Mouse (Mus musculus) stomach, embryonic 16.5 days (tissue): ENCODE measurements around the gene Phf3. TPM values are rescaled to one million over a fixed set of nuclear protein-coding genes. Genes with fewer than 3 reads are reported as not detected.
A peak's percentile ranks its signal among the peaks of the same experiment; 100 is the strongest.

ENCODE experiments used
- ATAC-seq: fragments of 200-750 bp; cut with Nextera tagmentation; 2 replicates; pipeline ENCODE4 v1.8.0; 2017; ENCODE audit warnings: moderate number of reproducible peaks, moderate TSS enrichment; ENCODE audit not compliant: insufficient read depth, low FRiP score
- H3K27ac ChIP-seq: fragments of 300-500 bp; sonication (generic); 2 replicates; pipeline ENCODE4 v1.5.1; 2014; ENCODE audit warnings: low read length
- H3K27me3 ChIP-seq: fragments of 300-500 bp; sonication (generic); 2 replicates; pipeline ENCODE4 v1.6.1; 2014; ENCODE audit warnings: low read length, control low read depth, mixed read lengths; ENCODE audit not compliant: control insufficient read depth, insufficient read depth
- H3K36me3 ChIP-seq: fragments of 300-500 bp; sonication (generic); 2 replicates; pipeline ENCODE4 v1.6.1; 2014; ENCODE audit warnings: low read length; ENCODE audit not compliant: control insufficient read depth, insufficient read depth
- H3K4me1 ChIP-seq: fragments of 300-500 bp; sonication (generic); 2 replicates; pipeline ENCODE4 v1.6.1; 2014; ENCODE audit warnings: low read length, control low read depth, mixed read lengths; ENCODE audit not compliant: control insufficient read depth, insufficient read depth
- H3K4me2 ChIP-seq: fragments of 300-500 bp; sonication (generic); 2 replicates; pipeline ENCODE4 v1.6.1; 2014; ENCODE audit warnings: low read depth, low read length, mixed read lengths
- H3K4me3 ChIP-seq: fragments of 300-500 bp; sonication (generic); replicated peaks from 2 replicates; pipeline ENCODE4 v1.5.1; 2014; ENCODE audit warnings: mild to moderate bottlenecking, low read length
- H3K9ac ChIP-seq: fragments of 300-500 bp; sonication (generic); 2 replicates; pipeline ENCODE4 v1.6.1; 2014; ENCODE audit warnings: low read length
- H3K9me3 ChIP-seq: fragments of 300-500 bp; sonication (generic); replicated peaks from 2 replicates; pipeline ENCODE4 v1.6.1; 2016; ENCODE audit warnings: low read length, control low read depth; ENCODE audit not compliant: control insufficient read depth
- WGBS: fragments of 180-500 bp; shearing (Covaris S2); extraction: QIAGEN DNeasy Blood & Tissue Kit; methylation state at CpG from one replicate; pipeline ENCODE4 v1.1.7; 2014; 5-methylcytosine and 5-hydroxymethylcytosine counted together
- polyA plus RNA-seq: library from polyadenylated mRNA; unstranded; fragments of >200 nt; fragmentation: Nextera tagmentation; extraction: Ambion mirVana; gene quantifications from 2 replicates; pipeline ENCODE4 v1.2.1, GENCODE M21; 2015

The Phf3 gene
- polyA plus RNA-seq, 1 experiment from 2014 or later = 22.7 TPM

DNA sequence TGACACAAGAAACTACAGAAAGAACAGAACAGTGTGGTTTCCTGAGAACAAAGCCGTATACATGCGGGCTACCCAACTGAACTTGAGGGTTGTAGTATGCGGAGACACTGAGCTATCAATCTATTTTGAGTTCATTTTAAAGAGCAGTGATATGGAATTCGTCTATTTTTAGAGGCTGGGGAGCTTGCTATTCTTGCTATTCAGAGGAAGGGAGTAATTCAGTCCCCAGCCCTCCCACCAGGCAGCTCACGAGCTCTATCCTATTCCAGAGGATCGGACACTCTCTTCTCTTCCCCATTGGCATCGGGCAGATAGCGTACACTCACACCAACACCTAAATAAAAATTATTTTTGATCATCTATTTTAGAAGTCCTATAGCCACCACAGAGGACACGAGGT, 87.1 kb downstream of the Phf3 start:
- H3K27ac ChIP-seq = no peak overlapping the region
- no peak overlapping the region for H3K4me2 ChIP-seq
- H3K27me3 ChIP-seq = no peaks in the 10 kb centered on the region
- H3K4me3 ChIP-seq = no peak overlapping the region
- no peaks in the 10 kb centered on the region for H3K36me3 ChIP-seq
- H3K9me3 ChIP-seq = no peaks in the 10 kb centered on the region
- 86% methylated on average over 9 of the region's 9 CpGs for WGBS
- no peaks in the 10 kb centered on the region for H3K4me1 ChIP-seq
- H3K9ac ChIP-seq = no peak overlapping the region
- ATAC-seq = no peak

DNA sequence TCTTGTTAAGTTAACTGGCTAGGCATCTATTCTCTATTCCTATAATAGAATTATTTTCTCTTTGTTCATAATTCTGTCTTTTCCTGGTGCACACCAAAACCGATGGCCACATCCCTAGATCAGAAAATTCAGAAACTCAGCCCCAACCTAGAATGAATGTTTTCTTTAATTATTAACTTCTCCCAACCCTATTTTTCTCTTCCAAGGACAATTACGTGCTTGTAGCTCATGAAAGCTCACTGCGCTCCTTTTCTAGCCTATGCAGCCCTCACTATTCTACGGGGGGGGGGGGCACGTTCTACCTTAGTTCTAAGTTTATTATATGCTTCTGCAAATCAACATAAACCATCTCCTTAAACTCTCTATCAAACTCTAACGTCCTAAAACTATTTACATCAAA, 90.0 kb downstream of the Phf3 start:
- Histone ChIP-seq H3K27me3 (no peaks in the 10 kb centered on the region), H3K4me1 (no peaks in the 10 kb centered on the region), H3K4me2 (no peak overlapping the region), H3K9me3 (no peaks in the 10 kb centered on the region), H3K9ac (no peak overlapping the region), H3K36me3 (no peaks in the 10 kb centered on the region), H3K27ac (no peak overlapping the region), H3K4me3 (no peak overlapping the region)
- ATAC-seq = no peak
- 70% methylated on average over 6 of the region's 6 CpGs for WGBS

DNA sequence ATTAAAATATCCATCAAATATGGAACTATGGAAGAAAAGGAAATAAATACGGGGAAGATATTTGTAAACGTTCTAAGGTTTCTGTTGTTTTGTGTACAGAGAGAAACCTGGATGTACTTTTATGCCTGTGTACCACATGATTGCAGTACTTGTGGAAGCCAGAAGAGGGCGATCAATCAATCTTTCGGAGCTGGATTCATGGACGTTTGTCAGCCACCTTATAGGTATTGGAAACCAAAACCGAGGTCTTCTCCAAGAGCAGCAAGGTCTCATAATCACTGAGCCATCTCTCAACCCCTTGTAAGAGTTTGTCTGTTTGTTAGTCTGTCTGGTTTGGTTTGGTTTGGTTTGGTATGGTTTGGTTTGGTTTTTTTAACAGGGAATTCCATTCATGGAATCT, 93.4 kb downstream of the Phf3 start:
- Histone ChIP-seq H3K36me3 (no peaks in the 10 kb centered on the region), H3K9me3 (no peaks in the 10 kb centered on the region), H3K27ac (no peak overlapping the region), H3K9ac (no peak overlapping the region), H3K4me2 (no peak overlapping the region), H3K27me3 (no peaks in the 10 kb centered on the region), H3K4me1 (peaks cover 3% of the 10 kb centered on the region; the same call in 1 of the 2 replicates), H3K4me3 (no peak overlapping the region)
- no peak for ATAC-seq
- WGBS = 43% methylated on average over 6 of the region's 6 CpGs

DNA sequence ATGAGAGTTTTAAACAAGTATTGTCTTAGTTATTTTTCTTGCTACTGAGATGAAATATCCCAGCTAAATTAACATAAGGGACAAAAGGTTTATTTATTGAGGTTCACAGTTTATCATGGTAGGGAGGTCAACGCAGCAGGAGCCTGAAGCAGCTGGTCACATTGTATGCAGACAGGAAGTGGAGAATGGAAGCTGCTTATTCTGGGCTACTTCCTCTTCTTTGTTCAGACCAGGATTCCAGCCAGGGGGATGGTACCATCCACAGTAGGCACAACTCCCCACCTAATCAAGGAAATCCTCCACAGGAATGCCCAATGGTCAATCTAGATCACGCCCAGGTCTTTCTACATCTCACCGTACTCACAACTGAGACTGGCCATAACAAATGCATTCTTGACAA, 94.2 kb downstream of the Phf3 start:
- ATAC-seq = no peak
- Histone ChIP-seq H3K4me3 (no peak overlapping the region), H3K9me3 (no peaks in the 10 kb centered on the region), H3K36me3 (no peaks in the 10 kb centered on the region), H3K27ac (no peak overlapping the region), H3K27me3 (no peaks in the 10 kb centered on the region), H3K4me2 (no peak overlapping the region), H3K9ac (no peak overlapping the region), H3K4me1 (peaks cover 3% of the 10 kb centered on the region; the same call in 1 of the 2 replicates)
- WGBS = 80% methylated on average over 3 of the region's 3 CpGs

DNA sequence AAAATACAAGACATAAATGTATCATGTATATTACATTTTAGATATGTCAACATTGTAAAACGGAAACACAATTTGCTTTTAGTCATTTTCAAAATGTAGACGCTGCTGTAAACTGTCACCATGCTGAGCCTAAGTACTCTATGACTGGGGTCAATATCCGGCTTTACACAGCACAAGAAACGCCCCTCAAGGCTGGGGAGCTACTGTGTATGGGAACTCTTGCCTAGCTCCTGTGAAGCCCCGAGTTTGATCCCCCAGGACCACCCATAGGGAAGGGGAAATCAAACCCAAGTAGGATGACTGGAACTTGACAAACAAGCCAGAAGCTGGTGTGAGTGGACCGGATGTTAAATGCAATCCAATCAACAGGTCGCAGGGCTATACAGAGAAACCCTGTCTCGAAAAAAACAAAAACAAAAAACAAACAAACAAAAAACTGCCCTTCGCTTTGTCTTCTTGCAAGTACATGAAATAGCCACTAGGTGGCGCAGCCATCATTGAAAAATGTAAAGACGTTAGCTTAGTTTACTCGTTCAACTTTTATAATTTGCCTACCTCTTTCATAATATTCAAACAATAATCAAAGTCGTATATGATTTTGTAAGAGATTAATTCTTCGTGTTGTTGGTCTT, 95.2 kb downstream of the Phf3 start:
- 15% methylated on average over 14 of the region's 14 CpGs for WGBS

DNA sequence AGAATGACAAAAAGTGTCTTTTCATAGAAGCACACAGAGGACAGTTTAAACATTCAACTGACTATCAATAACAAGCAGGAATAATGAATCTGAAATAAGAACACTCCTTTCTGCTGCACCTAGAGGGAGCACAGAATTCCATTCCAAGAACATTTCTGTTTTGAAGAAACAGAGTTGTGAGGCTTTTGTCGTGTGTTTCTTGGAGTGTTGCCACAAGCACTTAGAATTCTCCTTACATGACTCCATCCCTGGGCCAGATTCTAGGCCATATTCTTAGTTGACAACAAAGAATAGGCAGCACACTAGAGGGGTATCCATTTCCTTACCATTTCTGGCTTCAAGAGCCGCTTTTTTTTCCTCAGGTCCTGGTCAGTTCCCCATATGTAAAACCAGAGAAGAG, 97.5 kb downstream of the Phf3 start:
- Histone ChIP-seq H3K4me1 (peaks cover 3% of the 10 kb centered on the region; the same call in 1 of the 2 replicates), H3K9me3 (no peaks in the 10 kb centered on the region), H3K4me2 (no peak overlapping the region), H3K27me3 (no peaks in the 10 kb centered on the region), H3K9ac (no peak overlapping the region), H3K36me3 (no peaks in the 10 kb centered on the region), H3K27ac (no peak overlapping the region), H3K4me3 (no peak overlapping the region)
- 50% methylated on average over 2 of the region's 2 CpGs for WGBS
- ATAC-seq = no peak

More for the DNA sequence above, 95.2 kb downstream of the Phf3 start:
- H3K36me3 ChIP-seq = no peaks in the 10 kb centered on the region
- H3K9me3 ChIP-seq = no peaks in the 10 kb centered on the region
- no peaks in the 10 kb centered on the region for H3K27me3 ChIP-seq
- peaks cover 3% of the 10 kb centered on the region; the same call in 1 of the 2 replicates for H3K4me1 ChIP-seq
- H3K4me2 ChIP-seq = 0 out of 2 replicates have a peak overlapping the region, but pooled peaks have one; percentile 16
- no peak overlapping the region for H3K27ac ChIP-seq
- no peak overlapping the region for H3K4me3 ChIP-seq
- peak overlapping the region; percentile 43; the same call in 1 of the 2 replicates for H3K9ac ChIP-seq
- ATAC-seq = no peak

DNA sequence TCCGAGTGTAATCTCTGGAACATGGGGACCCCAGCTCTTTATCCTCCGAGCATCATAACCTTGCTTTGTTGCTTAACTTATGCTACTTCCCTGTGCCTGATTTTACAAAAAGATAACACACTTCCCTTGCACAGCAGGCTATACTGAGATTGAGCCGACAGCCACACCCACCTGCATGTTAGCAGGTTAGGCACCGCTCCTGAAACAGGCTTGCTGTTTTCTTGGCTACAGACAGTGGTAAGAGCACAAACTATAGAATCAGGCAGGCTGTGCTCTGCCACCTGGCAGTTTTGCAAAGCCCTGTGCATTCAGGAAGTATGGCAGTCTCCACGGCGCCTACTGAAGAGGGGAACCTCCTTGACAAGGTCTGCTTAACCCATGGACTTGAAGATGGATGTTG, 100.1 kb downstream of the Phf3 start:
- Histone ChIP-seq H3K36me3 (no peaks in the 10 kb centered on the region), H3K4me2 (no peak overlapping the region), H3K9ac (no peak overlapping the region), H3K9me3 (no peaks in the 10 kb centered on the region), H3K4me1 (peaks cover 3% of the 10 kb centered on the region; the same call in 1 of the 2 replicates), H3K27ac (no peak overlapping the region), H3K27me3 (no peaks in the 10 kb centered on the region), H3K4me3 (no peak overlapping the region)
- 75% methylated on average over 6 of the region's 6 CpGs for WGBS
- no peak for ATAC-seq

DNA sequence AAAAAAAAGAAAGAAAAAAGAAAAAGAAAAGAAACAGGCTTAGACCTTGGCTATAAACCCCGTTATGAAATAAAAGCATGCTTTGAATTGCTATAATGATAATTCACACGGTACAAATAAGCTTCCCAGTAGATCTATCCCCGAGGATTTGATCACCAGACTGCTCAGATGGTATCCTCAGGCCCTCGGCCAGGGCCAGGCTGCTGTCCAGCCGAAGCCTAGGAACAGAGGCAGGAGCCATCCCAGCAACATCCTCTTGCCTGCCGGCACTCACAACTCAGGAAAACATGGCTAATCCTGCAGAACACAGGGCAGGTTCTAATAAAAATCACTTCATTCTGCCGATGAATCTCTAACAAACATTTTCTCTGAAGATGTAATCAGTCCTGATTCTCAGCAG, 100.9 kb downstream of the Phf3 start:
- no peak for ATAC-seq
- H3K27ac ChIP-seq = no peak overlapping the region
- no peak overlapping the region for H3K4me2 ChIP-seq
- 80% methylated on average over 7 of the region's 7 CpGs for WGBS
- H3K9ac ChIP-seq = no peak overlapping the region
- H3K9me3 ChIP-seq = no peaks in the 10 kb centered on the region
- H3K4me1 ChIP-seq = no peaks in the 10 kb centered on the region
- no peaks in the 10 kb centered on the region for H3K36me3 ChIP-seq
- H3K27me3 ChIP-seq = no peaks in the 10 kb centered on the region
- no peak overlapping the region for H3K4me3 ChIP-seq

DNA sequence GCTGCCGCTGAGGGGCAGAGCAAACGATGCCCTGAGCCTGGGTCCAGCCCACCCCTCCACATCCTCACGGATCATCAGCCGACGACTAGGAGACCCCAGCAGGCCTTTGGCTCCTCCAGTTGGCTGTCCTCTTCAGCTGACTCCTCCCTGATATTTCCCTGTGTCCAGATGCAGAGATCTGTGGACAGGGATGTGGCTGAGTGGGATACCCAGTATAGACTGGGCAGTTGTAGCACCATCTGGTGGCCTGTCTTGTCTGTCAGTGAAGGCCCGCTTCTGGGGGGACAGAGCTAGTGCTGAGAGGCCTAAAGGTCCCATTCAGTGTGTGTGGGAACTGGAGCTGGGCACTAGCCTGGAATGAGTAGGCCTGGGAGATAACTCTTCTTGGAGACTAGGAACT, 101.9 kb downstream of the Phf3 start:
- 69% methylated on average over 6 of the region's 6 CpGs for WGBS
- no peak overlapping the region for H3K4me2 ChIP-seq
- no peak for ATAC-seq

More for the DNA sequence above, 101.9 kb downstream of the Phf3 start:
- Histone ChIP-seq H3K27ac (no peak overlapping the region), H3K9me3 (no peaks in the 10 kb centered on the region), H3K4me3 (no peak overlapping the region), H3K36me3 (no peaks in the 10 kb centered on the region), H3K4me1 (no peaks in the 10 kb centered on the region), H3K9ac (no peak overlapping the region), H3K27me3 (no peaks in the 10 kb centered on the region)
